In genomic region chr6:113047016-113047746, GRCm38 (mm10) we compare ENCODE assay signal across 8 mouse cellular contexts. TPM values are rescaled to one million over a fixed set of nuclear protein-coding genes. Genes with fewer than 3 reads are reported as not detected.
DNase-seq lines count a peak whose midpoint lies in the region; ATAC-seq and TF ChIP-seq lines count a peak whose summit lies in the region.

No protein-coding gene starts in this region.

- peak overlapping the region; percentile 73 for H3ac ChIP-seq in C2C12 (ENCODE audit: control insufficient read depth, insufficient read length, low read depth)

- no peak for TF ChIP-seq CTCF in C2C12 (IDR thresholded peaks at IDR 0.05; ENCODE audit: control insufficient read depth, insufficient read depth, insufficient read length)

- H3K9ac ChIP-seq in limb, embryonic 15.5 days = peak overlapping the region; percentile 67; the same call in 1 of the 2 replicates

- intact Hi-C loops in gastrocnemius, postnatal 14 days (cut with DNase I; ENCODE audit: low total_unique reads) = no loop called here

- H3K27me3 ChIP-seq in C2C12 (ENCODE audit: control insufficient read depth, insufficient read depth, insufficient read length) = no peaks in the 10 kb centered on the region
- no peaks in the 10 kb centered on the region for H3K27me3 ChIP-seq in forebrain, embryonic 10.5 days (ENCODE audit: poor library complexity, severe bottlenecking)
- H3K27me3 ChIP-seq in limb, embryonic 15.5 days = no peaks in the 10 kb centered on the region

- peak overlapping the region; percentile 92 for H3K4me3 ChIP-seq in C2C12 (ENCODE audit: insufficient read depth, poor library complexity, severe bottlenecking)
- H3K4me3 ChIP-seq in forebrain, embryonic 10.5 days = peak overlapping the region; percentile 78
- peak overlapping the region; percentile 69 for H3K4me3 ChIP-seq in limb, embryonic 15.5 days

- H3K79me2 ChIP-seq in C2C12 (ENCODE audit: control insufficient read depth, insufficient read depth) = peaks cover 40% of the 10 kb centered on the region

- peaks cover 34% of the 10 kb centered on the region for H3K36me3 ChIP-seq in C2C12 (ENCODE audit: control insufficient read depth, insufficient read depth)
- peaks cover 43% of the 10 kb centered on the region for H3K36me3 ChIP-seq in forebrain, embryonic 10.5 days (replicated peaks)
- H3K36me3 ChIP-seq in limb, embryonic 15.5 days = peaks cover 27% of the 10 kb centered on the region

- ATAC-seq in limb, embryonic 15.5 days (ENCODE audit: insufficient number of reproducible peaks, low FRiP score, low TSS enrichment, low read depth) = no peak

- H3K4me2 ChIP-seq in limb, embryonic 15.5 days = peak overlapping the region; percentile 85

- H3K79me3 ChIP-seq in C2C12 (ENCODE audit: low read depth) = peaks cover 17% of the 10 kb centered on the region

- peak overlapping the region; percentile 93; the same call in 1 of the 2 replicates for H3K27ac ChIP-seq in forebrain, embryonic 10.5 days
- peak overlapping the region; percentile 93; the same call in 1 of the 2 replicates for H3K27ac ChIP-seq in limb, embryonic 15.5 days

- DNase-seq in cerebellum, adult 9-11 months = peak; percentile 23
- no peak for DNase-seq in cerebellum, adult 11 months
- DNase-seq in forebrain, embryonic 10.5 days (ENCODE audit: extremely low spot score, low spot score) = no peak
- peak; percentile 29 to 68 for DNase-seq in spleen, postnatal 4 days (ENCODE audit: low spot score in 2 of 2)
- DNase-seq in left cerebral cortex, adult 11 months (ENCODE audit: low spot score) = no peak
- DNase-seq in gastrocnemius, postnatal 14 days = no peak

- H3K4me1 ChIP-seq in forebrain, embryonic 10.5 days = peaks cover 27% of the 10 kb centered on the region
- peaks cover 14% of the 10 kb centered on the region for H3K4me1 ChIP-seq in limb, embryonic 15.5 days

- H3K9me3 ChIP-seq in forebrain, embryonic 10.5 days = no peaks in the 10 kb centered on the region
- no peaks in the 10 kb centered on the region for H3K9me3 ChIP-seq in limb, embryonic 15.5 days

- WGBS in forebrain, embryonic 10.5 days = 73% methylated on average over 15 of the region's 15 CpGs
- WGBS in limb, embryonic 15.5 days = 62% methylated on average over 15 of the region's 15 CpGs

TF ChIP-seq in C2C12, 6 proteins besides CTCF, POLR2A, EP300 and RAD21:
- TF ChIP-seq USF1 (IDR thresholded peaks at IDR 0.05; ENCODE audit: low read depth) = no peak
- TF ChIP-seq MYOD1 (IDR thresholded peaks at IDR 0.05; ENCODE audit: control insufficient read depth, insufficient read length, low read depth) = no peak
- TF ChIP-seq CEBPB (IDR thresholded peaks at IDR 0.05; ENCODE audit: low read depth) = no peak
- TF ChIP-seq MAX (IDR thresholded peaks at IDR 0.05) = no peak
- no peak for TF ChIP-seq MYOG (IDR thresholded peaks at IDR 0.05; ENCODE audit: control insufficient read depth, extremely low read depth, insufficient read length)
- TF ChIP-seq FOSL1 (IDR thresholded peaks at IDR 0.05; ENCODE audit: insufficient read depth, low read length, poor library complexity, severe bottlenecking) = no peak

RNA-seq across cellular contexts. Expression of gene Thumpd3, which starts 1.2 kb away (rescaled TPM):
- polyA plus RNA-seq in C2C12 (2012; fragmentation: generic; extraction: Trizol) = 18.8 TPM
- 75.2 and 81.4 TPM in 2 replicates for polyA plus RNA-seq in forebrain, embryonic 10.5 days (2016; fragmentation: Nextera tagmentation; extraction: Ambion mirVana)
- 45.1 and 46.7 TPM in 2 replicates for polyA plus RNA-seq in limb, embryonic 15.5 days (2015; fragmentation: Nextera tagmentation; extraction: Ambion mirVana)
- 10 to 100 TPM; 15.3 TPM for total RNA-seq in gastrocnemius, postnatal 14 days (2021)

RNA-seq across cellular contexts. Expression of gene Setd5, which starts 30.0 kb away (rescaled TPM):
- 17.0 TPM for polyA plus RNA-seq in C2C12 (2012; fragmentation: generic; extraction: Trizol)
- 72.5 and 77.8 TPM in 2 replicates for polyA plus RNA-seq in forebrain, embryonic 10.5 days (2016; fragmentation: Nextera tagmentation; extraction: Ambion mirVana)
- polyA plus RNA-seq in limb, embryonic 15.5 days (2015; fragmentation: Nextera tagmentation; extraction: Ambion mirVana) = 77.3 and 79.8 TPM in 2 replicates
- 10 to 100 TPM; 36.4 to 41.2 TPM for total RNA-seq in gastrocnemius, postnatal 14 days (2021)

Comparison
In these comparisons a context has a peak if more than half of its experiments do, and no peak if none do; other contexts are left out.
1. DNase-seq: peak in cerebellum, adult 9-11 months (single experiment) and spleen, postnatal 4 days (2 of 2); none in cerebellum, adult 11 months (single experiment), forebrain, embryonic 10.5 days (single experiment), left cerebral cortex, adult 11 months (single experiment) and gastrocnemius, postnatal 14 days (single experiment).
2. Peak in every context shown above with its lines, with median percentiles within 50 percentile points of each other: H3K4me3 ChIP-seq.